Mouse (Mus musculus) brain, embryonic 18.5 days (tissue): ENCODE measurements at regions not wholly inside any gene's neighbourhood (a gene's known extent, or its start where the extent isn't known, plus 50 kb on each side); places are given as distances from the start of the nearest gene placed in this dataset.

Source experiments
- DNase-seq: peaks from one replicate; pipeline ENCODE4 v3.0.0-alpha.2; 2012; ENCODE audit warnings: low read depth, low spot score

DNA sequence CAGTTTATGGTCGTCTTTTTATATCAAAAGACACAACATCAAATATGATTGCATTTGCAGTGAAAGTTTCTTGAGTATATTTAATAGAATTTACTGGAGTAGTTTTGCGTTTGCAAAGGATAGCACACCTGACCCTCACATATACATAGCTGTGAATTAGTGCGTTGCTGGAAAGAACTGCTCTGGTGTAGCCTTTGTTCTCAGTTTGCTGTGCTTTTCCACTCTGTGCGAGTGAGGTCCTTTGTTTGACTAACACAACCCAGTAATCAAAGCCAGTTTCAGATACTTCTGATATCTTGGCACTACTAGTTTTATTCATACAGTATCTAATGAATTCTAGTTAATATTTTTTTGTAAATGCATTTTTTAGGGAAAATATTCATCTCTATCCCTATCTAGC is 84.7 kb downstream of the Trim52 start:
- DNase-seq = no peak

DNA sequence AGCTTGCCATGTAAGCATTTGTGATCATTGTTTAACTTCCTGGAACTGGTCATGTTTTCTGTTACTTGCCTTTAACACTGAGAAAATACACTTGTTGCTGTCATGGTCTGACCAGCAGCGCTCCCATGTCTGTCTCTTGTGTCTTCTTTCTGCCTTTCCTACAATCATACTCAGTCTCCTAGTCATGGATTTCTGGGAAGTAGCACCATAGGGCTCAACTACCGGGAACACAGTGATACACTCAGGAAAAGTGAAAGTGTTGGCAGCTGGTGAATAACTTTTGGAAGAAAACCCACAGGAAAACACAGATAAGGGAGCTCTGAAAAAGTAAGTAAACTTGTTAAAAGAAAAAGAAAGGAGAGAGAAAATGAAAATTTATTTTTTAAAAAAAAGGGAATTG is 87.6 kb downstream of the Trim52 start:
- DNase-seq = no peak

- DNase-seq = no peak
These were observed 88.1 kb downstream of the Trim52 start for GRCm38 (mm10) chr14:106194104-106194503.

DNA sequence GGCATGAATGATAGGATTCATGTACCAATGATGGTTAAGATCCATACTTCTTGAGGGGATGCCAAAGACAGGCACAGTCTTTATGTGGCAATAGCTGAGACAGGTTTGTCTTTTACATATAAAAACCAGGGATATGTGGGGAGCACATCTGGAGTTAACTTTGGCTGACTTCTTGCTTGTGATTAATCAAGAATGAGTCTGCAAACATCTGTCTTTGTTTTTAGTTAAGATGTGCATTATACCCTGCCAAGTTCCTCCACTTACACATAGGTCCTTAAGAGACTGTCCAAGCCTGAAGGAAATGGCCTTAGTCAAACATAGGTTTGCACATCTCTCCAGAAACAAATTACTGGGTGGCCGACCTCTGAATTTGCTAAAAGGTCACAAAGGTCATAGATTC is 91.8 kb downstream of the Trim52 start:
- no peak for DNase-seq

GRCm38 (mm10) chr14:106199109-106199508 is 93.1 kb downstream of the Trim52 start:
- DNase-seq = no peak

DNA sequence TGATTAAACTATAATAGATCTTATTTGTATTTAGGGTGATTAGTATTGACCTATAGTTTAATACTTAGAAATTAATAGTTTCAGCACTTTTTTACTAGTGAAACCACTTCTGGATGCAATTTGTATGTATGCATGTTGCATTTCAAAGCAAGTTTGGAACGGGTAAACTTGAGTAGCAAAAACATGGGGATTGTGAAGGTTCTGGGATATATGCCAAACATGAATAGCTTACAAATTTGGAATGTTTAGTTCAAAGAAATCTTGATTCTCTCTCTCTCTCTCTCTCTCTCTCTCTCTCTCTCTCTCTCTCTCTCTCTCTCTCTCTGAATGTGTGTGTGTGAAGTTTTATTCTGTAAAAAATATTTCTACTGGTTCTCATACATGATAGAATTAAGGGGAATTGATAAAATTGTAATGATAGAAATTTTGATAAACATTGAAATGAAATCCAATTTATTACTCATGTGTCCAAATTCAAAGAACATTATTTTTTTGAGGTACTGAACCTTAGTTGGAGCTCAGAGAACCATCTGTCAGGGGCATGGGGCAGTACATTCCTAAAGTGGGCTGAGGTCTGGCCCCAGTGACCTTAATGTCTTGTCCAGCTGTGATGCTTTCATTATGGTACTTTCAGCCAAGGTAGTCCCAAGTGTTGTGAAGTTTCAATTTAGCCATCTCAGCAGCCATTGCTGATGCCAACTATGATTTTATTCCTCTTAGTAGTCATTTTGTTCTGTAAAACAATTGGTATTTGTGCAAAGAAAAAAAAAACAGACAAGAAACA is 93.7 kb downstream of the Trim52 start:
- no peak for DNase-seq

GRCm38 (mm10) chr14:106211062-106211461 is 105.1 kb downstream of the Trim52 start:
- no peak for DNase-seq

DNA sequence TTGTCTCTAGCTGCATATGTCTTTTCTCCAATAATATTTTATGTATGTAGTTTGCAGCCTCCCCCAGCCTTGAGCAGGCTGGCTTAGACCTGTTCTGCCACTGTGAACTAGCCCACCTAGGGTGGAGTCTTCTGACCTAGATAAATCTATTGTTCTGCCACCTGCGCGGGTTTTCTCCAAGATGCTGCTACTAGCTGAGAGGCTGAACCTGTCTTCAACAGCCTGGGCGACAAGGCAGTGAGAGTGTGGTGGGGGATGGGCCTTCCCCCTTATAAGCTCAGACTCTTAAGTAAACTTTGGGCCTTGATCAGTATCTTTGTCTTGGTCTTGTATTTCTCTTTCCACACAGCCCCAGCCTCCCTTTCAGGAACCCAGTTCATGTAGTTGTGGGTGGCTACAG is 111.7 kb downstream of the Trim52 start:
- DNase-seq = no peak

DNA sequence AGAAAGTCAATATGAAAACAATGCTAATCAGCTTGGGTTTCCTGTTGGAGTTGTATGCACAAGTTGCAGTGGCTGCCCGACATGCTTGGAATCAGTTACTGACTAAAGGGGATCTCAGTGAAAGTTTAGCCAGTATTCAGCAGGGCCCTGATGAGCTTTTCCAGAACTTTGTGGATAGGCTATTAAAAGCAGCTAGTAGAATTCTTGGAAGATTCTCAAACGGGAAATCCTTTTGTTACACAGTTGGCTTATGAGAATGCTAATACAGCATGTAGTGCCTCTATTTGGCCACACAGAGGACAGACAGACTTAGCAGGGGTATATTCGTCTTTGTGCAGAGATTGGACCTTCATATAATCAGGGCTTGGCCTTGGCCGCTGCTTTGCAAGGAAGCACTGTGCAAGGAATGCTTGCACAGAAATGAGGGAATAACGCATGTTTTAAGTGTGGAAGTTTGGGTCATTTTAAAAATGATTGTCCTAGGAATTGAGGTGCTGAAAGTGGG is 113.3 kb downstream of the Trim52 start:
- DNase-seq = no peak

DNA sequence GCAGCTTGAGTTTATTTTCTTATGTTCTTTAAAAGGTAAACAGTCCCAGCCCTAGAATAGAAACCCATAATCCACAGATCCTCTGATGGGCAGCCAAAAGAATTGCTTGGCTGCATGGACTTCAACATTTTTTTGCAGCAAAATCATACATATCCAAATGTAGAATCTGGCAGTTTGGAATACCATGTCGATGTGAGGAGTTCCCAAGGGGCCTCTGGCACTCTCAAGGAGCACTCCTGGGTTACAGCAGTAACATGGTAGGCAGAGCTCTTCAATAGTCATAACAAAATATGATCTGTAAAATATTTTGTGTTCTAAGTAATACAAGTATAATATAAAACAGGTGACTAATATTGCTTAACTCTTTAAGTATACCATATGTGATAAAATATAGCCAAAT is 119.4 kb downstream of the Trim52 start:
- no peak for DNase-seq

- DNase-seq = no peak
These were observed 135.9 kb downstream of the Trim52 start for GRCm38 (mm10) chr14:106241721-106242405.

DNA sequence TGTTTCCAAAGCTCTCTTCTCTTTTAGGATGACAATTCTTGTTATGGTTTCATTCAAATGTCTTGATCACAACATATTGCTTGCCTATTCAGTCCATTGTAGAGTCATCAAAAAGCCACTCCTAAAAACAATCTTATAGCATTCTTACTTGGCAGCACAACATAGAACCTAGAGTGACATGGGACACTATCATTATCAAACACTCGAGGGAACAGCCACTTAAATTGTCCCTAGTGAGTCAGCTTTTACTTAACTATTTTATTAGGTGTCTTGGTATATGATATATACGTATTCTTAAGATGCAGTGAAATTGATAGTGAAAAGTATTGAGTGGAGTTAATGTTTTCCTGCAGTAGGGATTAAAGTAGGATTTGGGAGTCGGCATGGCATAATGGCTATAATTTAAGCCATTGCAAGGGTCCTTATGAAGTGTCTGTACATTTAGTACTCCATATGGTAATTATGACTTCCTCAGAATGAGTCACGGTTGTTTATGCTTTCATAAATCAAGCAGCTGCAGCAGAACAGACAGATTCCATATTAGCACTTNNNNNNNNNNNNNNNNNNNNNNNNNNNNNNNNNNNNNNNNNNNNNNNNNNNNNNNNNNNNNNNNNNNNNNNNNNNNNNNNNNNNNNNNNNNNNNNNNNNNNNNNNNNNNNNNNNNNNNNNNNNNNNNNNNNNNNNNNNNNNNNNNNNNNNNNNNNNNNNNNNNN is 153.6 kb downstream of the Trim52 start:
- no peak for DNase-seq

GRCm38 (mm10) chr14:106265290-106265689 is 159.3 kb downstream of the Trim52 start:
- no peak for DNase-seq

DNA sequence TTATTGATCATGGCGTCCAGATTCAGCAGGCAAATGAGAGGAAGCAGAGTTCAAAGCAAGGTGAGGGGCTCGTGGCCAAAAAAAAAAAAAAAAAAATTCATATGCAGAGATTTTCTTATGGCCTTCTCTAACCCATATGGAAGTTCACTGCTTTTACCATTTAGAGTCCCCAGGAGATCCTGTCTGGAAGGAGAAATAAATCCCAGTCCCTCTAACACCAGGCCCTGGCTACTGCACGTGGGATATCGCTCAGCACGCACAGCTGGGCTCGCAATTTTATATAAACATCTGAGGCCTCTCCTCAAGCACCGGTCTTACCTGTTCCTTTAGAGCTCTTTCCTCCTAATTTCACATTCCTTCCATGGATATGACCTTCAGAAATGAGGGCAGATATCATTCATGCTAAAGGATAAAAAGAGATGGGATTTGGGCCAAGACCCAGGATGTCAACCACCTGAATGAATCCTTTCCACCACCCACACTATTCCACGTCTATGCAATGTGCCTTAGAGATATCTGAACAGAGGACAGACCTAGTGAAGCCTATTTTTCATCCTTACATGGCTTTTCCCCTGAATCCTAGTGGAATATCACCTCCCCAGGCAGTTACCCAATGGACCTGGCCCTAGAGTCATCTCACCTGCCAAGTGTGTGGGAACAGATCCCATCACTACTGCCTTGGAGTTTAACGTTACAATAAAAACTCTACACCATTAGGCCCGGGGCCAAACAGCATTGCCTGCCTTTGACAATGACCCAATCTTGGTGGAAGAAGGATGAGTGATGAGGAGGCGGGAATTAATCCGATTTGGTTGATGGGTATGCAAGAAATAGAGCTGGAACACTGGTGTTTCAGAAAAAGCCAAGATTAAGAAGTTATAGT is 161.9 kb downstream of the Trim52 start:
- no peak for DNase-seq

- peak; percentile 18 for DNase-seq
These were observed 163.7 kb downstream of the Trim52 start for GRCm38 (mm10) chr14:106269680-106270079.

GRCm38 (mm10) chr14:106313558-106313957 is 207.6 kb downstream of the Trim52 start:
- DNase-seq = no peak

DNA sequence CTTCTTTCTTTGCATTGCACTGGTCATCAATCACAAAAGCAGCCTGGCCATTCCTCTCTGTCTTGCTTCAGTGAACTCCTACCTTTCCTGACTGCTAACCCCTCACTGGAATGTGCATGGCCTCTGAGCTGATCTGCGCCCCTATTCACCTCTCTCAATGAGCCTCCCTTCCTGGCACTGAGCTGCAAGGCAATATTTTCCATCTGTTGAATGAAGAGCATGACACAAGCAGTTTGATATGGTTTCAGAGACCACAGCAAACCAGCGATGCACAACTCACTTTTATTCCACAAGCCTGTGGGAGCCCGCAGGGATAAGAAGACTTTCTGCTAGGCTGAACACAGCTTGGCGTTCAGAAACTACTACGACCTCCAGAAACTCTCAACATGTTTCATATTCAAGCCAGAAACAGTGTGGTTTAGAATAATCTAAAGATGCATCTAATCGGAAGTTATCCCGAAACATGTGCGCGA is 208.1 kb downstream of the Trim52 start:
- no peak for DNase-seq

DNA sequence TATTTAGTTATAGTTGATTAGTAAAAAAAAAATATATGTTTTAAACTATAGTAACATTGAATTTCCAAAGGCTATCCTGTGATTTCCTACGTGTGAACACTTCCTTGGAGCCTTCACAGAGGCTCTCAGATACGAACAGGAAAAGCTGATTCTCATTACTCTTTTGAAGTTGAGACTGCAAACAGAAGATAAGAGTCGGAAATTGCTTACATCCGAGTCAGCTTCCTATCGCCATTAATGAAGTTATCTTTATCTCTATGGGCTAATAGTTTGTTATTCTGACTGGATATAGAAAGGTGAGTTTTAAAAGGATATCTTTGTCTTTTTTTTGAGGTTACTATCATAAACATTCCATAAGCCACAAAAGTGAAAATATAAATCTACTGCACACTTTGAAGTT is 212.8 kb downstream of the Trim52 start:
- no peak for DNase-seq

- DNase-seq = no peak
These were observed 221.8 kb downstream of the Trim52 start for GRCm38 (mm10) chr14:106327653-106328283.

DNA sequence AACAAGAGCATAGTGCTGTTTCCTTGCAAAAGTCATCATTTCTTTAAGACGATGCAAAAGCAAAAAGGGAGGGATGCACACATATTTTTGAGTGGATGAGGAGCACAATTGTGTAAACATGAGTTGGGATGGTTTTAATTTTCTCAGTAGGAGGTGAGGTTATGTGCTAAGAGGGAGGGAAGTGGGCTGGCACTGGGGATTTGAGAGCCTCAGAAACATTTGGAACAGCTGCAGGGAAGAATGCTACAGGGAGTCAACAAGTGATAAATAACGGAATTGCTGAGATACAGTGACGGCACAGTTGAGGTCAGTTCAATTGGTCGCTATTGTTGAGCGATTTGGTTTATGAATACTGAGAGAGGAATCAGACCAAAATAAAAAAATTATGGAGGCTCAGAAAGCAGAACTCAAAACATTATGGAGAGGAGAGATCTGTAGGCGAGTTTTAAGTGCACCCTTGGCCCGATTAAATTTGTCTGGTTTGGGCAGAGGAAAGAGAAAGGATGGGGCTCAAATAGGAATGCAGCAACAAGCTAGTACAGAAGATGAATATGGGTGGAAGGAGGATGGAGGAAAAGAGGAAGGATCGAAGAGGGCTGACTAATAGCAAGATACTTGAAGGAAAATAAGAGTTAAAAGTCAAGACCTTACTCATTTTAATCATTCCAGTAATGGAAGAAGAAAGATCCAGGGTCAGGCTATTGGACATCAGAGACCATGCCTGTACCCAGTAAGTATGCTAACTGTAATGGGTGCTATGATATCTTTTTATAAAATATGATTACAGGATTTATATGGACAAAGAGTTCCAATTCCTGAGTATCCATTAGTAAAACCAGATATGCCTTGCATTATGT is 259.0 kb downstream of the Trim52 start:
- DNase-seq = no peak
